Mouse (Mus musculus): ENCODE measurements around the gene Sacs.

Gene Sacs

DNA sequence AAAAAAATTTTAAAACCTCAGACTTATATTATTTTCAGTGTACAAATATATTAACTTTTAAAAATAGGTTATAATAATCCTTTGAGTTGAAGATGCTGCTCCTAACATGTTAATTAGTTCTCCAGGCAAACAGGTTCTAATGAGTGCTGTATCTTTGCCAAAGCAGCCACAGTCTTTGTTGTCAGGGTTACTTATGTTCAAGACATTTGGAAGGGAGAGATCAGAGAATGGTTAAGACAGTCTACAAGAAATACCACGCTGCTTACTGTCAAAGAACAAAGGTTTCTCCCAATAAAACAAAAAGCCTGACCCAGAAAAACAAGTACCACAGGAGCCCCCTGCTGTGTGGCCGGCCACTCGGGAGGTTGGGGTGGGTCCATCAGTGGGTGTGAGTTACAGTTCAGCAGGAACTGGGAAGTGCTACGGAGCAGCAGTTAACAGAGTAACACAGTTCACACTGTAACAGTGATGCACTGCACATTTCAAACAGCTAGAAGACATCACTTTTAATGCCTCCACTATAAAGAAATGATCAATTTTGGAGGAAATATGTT, 98.9 kb downstream of the Sacs start:
- DNase-seq (ENCODE audit: low read depth, low spot score): no peak

DNA sequence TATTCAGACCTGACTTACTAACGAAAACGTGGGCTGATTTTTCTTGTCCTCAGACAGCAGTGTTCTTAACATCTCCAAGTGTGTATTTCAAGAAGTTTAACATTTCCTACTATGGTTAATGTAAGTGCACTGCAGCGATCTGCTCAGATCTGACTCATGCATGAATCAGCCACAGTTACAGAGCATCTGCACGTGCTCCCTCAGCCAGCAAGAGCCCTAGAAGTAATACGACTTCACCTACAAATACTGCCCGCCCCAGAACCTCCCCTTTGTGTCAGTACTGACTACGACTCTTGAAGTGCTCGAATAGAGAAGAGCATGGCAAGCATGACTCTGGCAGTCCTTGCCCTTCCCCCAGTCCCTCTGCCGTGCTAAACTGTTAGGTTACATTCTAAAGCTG, 100.5 kb downstream of the Sacs start:
- no peak for DNase-seq (ENCODE audit: low read depth, low spot score)

DNA sequence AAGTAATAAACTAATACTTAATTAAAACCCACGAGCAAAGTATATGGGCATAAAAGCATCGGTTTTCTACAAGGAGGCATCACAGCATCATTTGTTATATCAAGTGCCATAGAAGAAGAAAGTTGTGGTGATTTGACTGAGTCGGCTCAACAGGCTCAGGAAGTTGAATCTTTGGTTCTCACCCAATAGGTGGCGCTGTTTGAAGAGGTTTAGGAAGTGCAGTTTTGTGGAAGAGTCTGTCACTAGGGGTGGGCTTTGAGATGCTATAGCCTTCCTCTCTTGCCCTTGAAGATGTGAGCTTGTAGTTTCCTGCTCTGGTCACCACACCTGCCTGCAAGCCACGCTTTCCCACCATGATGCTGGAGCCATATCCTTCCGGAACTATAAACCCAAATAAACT, 104.4 kb downstream of the Sacs start:
- DNase-seq (ENCODE audit: low read depth, low spot score): peak; percentile 36

DNA sequence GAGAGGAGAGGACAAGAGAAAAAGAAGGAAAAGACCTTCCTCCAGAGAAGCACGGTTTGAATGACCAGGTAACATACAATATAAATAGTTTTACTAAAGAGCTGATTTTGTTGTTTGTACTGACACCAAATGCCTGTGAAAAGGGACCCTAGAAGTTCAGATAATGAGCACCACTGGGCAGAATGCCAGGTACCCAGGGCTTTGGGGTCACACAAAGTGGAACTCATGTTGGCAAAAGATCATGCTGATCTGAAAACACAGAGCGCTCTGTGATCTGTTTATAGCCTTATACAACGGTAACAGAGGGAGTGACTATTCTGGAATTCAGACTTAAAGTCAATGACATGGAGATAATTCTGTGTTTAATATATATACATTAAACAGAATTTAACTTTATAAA, 108.2 kb downstream of the Sacs start:
- no peak for DNase-seq (ENCODE audit: low read depth, low spot score)

DNA sequence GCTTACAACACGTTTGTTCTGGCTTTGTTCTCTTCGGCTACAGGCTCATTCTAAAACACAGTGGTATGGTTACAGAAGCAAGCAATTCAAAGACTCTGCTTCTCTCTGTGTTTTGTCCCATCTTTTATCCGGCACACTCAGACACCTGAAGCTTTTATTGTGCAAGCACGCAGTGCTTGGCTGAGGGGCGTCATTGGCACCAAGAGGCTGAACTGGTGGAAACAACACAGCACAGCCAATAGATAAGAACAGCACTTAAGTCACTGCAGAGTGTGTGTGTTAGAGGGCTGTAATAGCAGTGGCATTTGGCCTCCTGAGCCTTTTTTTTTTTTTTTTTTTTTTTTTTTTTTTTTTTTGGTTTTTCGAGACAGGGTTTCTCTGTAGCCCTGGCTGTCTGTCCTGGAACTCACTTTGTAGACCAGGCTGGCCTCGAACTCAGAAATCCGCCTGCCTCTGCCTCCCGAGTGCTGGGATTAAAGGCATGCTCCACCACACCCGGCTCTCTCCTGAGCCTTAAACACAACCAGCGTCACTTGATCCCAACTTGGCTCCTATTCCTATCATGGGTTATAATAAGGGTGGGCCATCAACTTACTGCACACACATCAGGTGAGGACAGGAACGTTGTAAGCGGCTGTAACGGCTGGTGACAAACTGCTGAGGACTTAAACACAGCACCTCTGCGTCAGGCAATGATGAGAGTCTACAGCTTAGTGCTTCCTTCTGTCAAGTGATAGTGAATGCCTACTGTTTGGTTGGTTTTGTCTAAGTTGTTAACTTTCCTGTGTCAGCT, 114.5 kb downstream of the Sacs start:
- DNase-seq (ENCODE audit: low read depth, low spot score): no peak

DNA sequence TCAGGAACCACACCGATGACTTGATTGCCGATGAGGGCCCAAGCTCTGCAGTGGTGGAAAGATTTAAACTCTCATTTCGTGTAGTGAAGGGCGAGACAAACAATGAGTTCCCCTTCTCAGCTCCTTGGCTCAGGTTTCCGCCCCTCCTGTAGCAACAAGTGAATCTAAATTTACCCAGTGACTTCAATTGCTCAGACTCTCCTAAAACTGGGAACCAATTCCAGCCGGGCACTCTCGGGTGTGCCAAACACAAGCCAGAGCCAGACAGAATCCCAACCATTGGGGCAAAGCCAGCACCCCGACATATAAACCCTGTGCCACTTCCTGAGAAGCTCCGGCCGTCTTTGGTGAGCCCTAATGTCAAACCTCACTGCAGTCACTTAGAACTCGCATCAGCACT, 120.1 kb downstream of the Sacs start, which contains the start of gene Sgcg:
Sgcg (minus strand) TSS at position 139 of the 400 bp plus-strand sequence.
- DNase-seq (ENCODE audit: low read depth, low spot score): no peak

DNA sequence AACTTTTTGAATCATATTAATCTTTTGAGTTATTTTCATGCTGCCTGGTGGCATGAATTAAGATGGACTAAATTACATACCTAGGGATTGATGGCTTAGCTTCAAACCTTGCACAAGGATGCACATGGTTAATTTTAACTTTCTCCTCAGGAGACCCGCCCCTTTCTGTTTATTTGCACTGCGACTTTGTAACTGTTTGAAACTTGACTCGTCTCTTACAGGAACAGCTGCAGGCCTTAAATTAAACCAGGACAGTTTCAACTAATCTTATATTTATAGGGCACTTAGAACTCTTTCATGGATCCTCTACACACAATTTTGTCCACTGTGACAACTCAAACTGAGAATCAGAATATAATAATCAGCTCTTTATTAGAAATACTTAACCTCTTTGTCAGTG, 120.8 kb downstream of the Sacs start:
- no peak for DNase-seq (ENCODE audit: low read depth, low spot score)

DNA sequence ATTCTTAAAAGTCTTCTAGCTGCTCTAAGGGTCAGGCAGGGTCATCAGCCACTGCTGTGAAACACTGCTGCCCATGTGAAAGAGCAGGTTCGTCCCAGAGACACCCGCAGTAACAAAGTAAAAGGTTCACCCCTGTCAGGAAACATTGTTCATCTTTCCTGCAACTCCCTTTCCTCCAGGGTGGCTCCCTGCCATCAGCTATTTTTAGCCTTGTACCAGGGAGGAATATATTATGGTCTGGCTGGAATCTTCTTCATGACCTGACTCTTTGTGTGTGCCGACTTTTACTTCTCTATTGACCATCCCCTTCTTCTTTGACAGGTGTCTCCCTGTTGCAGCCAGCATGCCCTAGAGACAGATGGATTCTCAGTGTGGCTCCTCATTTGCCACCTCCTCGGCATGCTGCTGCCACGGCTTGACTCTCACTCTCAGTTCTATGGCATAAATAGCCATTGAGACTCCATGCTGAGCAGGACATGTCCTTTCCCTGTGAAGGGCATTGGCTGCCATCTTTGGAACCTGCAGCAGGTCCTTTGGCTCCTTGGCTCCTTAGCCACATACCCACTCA, 129.7 kb downstream of the Sacs start:
- DNase-seq (ENCODE audit: low read depth, low spot score): no peak

DNA sequence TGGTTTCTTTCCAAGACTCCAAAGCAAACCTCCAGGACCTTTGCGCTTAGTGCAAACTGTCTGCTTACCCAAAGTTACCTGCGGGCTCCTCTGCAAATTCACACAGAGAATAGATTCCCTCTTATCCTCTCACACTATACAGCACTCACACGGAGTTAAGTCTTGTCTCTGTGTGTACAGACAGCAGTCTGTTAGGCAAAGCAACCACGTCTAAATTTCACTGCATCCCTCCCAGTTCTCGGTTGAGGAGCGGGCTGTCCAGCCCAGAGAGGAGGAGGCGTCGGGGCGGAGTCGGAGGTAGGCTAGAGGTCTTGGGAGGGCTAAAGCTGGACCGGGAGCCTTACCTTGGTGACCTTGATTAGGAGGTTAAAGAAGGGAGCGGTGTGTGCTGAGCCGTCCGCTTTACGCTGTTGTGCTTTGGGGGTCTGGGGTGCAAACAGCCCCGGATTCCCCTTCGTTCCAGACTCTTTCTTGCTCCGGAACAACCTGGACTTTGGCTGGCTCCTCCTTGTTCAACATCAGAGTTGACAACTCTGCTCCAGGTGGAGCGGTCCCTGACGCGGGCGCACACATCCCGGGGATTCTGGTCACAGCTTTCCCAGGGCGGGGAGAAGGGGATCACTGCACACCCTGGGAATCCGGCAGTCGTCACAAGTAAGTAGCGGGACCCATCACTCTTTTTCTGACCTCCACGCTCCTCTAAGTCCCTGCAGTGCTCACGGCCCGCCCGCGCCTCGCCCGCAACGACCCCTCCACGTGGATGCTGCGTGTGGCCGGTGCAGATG, 136.3 kb downstream of the Sacs start:
- DNase-seq (ENCODE audit: low read depth, low spot score): no peak

DNA sequence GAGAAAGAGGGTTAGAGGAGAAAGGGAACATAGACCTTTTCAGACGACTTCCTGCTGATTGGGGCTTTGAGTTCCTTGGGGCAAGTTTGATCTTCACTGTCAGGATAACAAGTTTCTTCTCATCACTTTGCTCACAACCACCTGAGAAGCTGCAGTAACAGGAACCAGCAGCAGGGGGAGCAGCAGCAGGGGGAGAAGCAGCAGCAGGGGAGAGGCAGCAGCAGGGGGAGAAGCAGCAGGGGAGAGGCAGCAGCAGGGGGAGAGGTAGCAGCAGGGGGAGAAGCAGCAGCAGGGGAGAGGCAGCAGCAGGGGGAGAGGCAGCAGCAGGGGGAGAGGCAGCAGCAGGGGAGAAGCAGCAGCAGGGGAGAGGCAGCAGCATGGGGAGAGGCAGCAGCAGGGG, 139.0 kb downstream of the Sacs start:
- peak; percentile 60 for DNase-seq (ENCODE audit: low read depth, low spot score)

DNA sequence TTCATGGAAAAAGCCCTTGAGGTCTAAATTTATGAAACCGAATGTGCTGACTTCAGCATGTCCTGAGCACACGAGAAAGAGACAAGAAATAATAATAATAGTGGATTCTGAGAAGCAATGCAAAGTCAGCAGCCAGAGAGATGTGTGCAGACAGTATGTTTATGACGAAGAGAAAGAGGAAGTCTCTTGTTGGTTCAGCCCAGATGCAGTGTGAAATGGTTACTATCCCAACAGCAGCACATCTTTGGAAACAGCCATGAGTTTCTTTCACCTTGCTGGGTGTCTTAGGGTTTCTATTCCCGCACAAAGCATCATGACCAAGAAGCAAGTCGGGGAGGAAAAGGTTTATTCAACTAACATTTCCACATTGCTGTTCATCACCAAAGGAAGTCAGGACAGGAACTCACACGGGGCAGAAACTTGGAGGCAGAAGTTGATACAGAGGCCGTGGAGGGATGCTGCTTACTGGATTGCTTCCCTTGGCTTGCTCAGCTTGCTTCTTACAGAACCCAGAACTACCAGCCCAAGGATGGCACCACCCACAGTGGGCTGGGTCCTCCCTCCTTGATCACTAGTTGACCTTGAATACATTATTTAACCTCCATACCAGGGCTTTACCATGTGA, 140.5 kb downstream of the Sacs start:
- DNase-seq (ENCODE audit: low read depth, low spot score): no peak

DNA sequence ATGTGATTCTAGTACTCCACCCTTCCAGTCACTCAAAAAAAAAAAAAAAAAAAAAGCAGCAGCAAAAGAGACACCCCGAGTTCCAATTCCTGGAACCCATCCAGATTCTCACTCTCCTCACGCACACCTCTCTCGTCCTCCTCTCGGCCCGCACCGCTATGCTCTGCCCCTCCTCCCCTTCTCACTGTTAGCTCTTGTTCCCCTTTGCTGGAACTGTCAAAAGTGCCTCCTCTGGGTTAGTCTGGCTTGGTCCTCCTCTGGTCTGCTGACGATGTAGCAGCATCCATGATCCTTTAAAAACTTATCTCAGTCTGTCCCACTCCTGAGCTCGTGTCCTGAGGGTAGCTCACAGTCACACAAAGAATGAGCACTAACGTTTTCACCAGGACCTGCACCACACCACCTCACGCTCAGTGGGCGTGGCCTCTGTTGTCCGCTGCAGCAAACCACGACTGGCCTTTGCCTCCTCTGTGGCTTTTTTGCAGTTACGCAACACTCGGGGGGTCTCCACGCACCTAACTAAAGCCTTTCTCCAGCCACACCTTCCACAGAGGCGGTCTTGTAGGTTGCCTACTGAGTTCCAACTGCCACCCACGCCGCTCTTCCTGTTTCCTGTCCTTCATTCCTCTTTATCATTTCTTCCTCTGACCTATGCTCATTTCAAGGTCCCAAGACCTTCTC, 150.5 kb downstream of the Sacs start:
- no peak for DNase-seq (ENCODE audit: low read depth, low spot score)
